Mouse (Mus musculus): ENCODE measurements around the gene Pax2. TPM values are rescaled to one million over a fixed set of nuclear protein-coding genes. Genes with fewer than 3 reads are reported as not detected.

The Pax2 gene
- total and polyA plus RNA-seq, 3 experiments = not detected

DNA sequence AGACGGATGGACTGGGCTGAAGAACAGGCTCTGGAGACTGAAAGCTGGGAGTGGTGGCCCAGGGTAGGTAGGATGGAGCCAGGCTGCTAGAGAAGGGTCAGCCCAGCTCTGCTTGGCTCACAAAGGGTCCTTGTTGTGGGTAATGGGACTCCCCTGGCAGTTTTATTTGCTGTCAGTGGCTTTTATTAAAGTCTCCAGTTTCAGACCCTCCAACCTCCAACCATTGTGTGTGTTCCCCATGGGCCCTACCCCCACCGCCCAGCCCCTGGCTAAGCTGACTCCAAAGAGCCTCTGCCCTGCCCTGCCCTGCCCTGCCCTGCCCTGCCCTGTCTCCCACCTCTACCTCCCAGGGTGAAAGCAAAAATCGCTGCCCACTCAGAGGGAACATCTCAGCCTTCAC, 128.5 kb downstream of the Pax2 start:
- Histone ChIP-seq H3K4me3 (replicated peaks in 1 of 3; ENCODE audit: low read depth in 2 of 3, low read length in 2 of 3, poor library complexity in 1 of 3) (no peak overlapping the region), H3K9me3 (replicated peaks; ENCODE audit: low read length) (no peaks in the 10 kb centered on the region), H3K27me3 (replicated peaks) (peaks cover 56% of the 10 kb centered on the region), H3K36me3 (replicated peaks in 1 of 2; ENCODE audit: control insufficient read depth in 1 of 2, insufficient read depth in 1 of 2, low read length in 1 of 2) (no peaks in the 10 kb centered on the region), H3K79me2 (replicated peaks; ENCODE audit: control insufficient read depth, extremely low read depth, insufficient read depth, poor library complexity, severe bottlenecking) (no peaks in the 10 kb centered on the region), H3K9ac (ENCODE audit: insufficient read depth, low read depth) (no peak overlapping the region), H3K4me2 (ENCODE audit: insufficient read depth, low read depth, poor library complexity, severe bottlenecking) (no peak overlapping the region), H3K27ac (ENCODE audit: insufficient read depth, low read depth) (no peak overlapping the region), H3K4me1 (ENCODE audit: control insufficient read depth in 1 of 2, insufficient read depth in 2 of 2) (peaks cover 3 to 7% of the 10 kb centered on the region in 2 experiments; a peak in 3 of 4 replicates)
- TF ChIP-seq ELF1 (IDR thresholded peaks at IDR 0.05; ENCODE audit: low read depth, low read length) (no peak), CTCF (conservative IDR thresholded peaks at IDR 0.05 in 1 of 2, IDR thresholded peaks at IDR 0.05 in 1 of 2; ENCODE audit: low read depth in 2 of 2, low read length in 2 of 2) (no peak), JUN (IDR thresholded peaks at IDR 0.05; ENCODE audit: insufficient read depth, low read depth, low read length) (no peak), TBP (conservative IDR thresholded peaks at IDR 0.05; ENCODE audit: low read depth, low read length) (no peak), USF2 (conservative IDR thresholded peaks at IDR 0.05; ENCODE audit: low read depth, low read length) (no peak), SMC3 (IDR thresholded peaks at IDR 0.05; ENCODE audit: low read depth, low read length) (no peak), ZKSCAN1 (IDR thresholded peaks at IDR 0.05; ENCODE audit: borderline replicate concordance, low read depth, low read length) (no peak), NELFE (IDR thresholded peaks at IDR 0.05; ENCODE audit: low read depth, low read length) (no peak), KAT2A (IDR thresholded peaks at IDR 0.05; ENCODE audit: insufficient replicate concordance, low read length) (no peak), ZC3H11A (IDR thresholded peaks at IDR 0.05; ENCODE audit: low read depth, low read length) (no peak), MXI1 (IDR thresholded peaks at IDR 0.05; ENCODE audit: low read depth, low read length) (no peak), TCF12 (IDR thresholded peaks at IDR 0.05; ENCODE audit: low read depth, low read length) (no peak), CHD2 (IDR thresholded peaks at IDR 0.05; ENCODE audit: low read length) (no peak), ETS1 (conservative IDR thresholded peaks at IDR 0.05; ENCODE audit: low read depth, low read length) (no peak), RAD21 (IDR thresholded peaks at IDR 0.05; ENCODE audit: low read depth, low read length) (no peak)
- dilution Hi-C loops (cut with MboI; ENCODE audit: extremely low pct_ligation_motif_present, extremely low pct_unique_long_range_greater_than_20kb, low sequenced_read_pairs) (no loop called here), in situ Hi-C loops (cut with MboI; ENCODE audit: low pct_ligation_motif_present, low pct_unique_long_range_greater_than_20kb, low sequenced_read_pairs) (loop anchor here (25.0 kb wide), 1 partner anchor 122 kb away; the partner anchor contains the start of gene Pax2)
- DNase-seq (ENCODE audit: extremely low read depth) = no peak

DNA sequence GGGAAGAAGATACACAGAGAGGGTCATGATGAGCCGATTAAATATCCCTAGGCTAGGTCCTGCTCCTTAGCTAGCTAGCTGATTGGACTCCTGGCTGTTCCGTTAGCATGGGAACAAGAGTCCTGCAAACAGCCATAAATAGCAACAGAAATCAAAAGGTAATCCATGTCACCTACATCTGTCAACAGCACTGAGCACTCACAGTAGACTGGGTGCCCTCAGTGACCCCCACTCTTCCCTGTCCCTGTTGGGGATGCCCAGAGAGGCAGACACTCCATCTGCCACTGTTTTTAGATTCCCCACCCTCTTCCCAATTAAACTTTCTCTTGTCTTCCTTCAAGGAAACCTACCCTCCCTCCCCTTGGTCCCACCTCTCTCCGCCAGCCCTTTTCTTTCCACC, 130.6 kb downstream of the Pax2 start:
- Histone ChIP-seq H3K4me2 (ENCODE audit: insufficient read depth, low read depth, poor library complexity, severe bottlenecking) (no peak overlapping the region), H3K27me3 (replicated peaks) (peaks cover 69% of the 10 kb centered on the region), H3K4me1 (ENCODE audit: control insufficient read depth in 1 of 2, insufficient read depth in 2 of 2) (peaks cover 3 to 7% of the 10 kb centered on the region in 2 experiments; a peak in 3 of 4 replicates), H3K79me2 (replicated peaks; ENCODE audit: control insufficient read depth, extremely low read depth, insufficient read depth, poor library complexity, severe bottlenecking) (no peaks in the 10 kb centered on the region), H3K9ac (ENCODE audit: insufficient read depth, low read depth) (no peak overlapping the region), H3K9me3 (replicated peaks; ENCODE audit: low read length) (no peaks in the 10 kb centered on the region), H3K4me3 (replicated peaks in 1 of 3; ENCODE audit: low read depth in 2 of 3, low read length in 2 of 3, poor library complexity in 1 of 3) (no peak overlapping the region), H3K27ac (ENCODE audit: insufficient read depth, low read depth) (no peak overlapping the region), H3K36me3 (replicated peaks in 1 of 2; ENCODE audit: control insufficient read depth in 1 of 2, insufficient read depth in 1 of 2, low read length in 1 of 2) (no peaks in the 10 kb centered on the region)
- in situ Hi-C loops (cut with MboI; ENCODE audit: low pct_ligation_motif_present, low pct_unique_long_range_greater_than_20kb, low sequenced_read_pairs) = loop anchor here (25.0 kb wide), 1 partner anchor 124 kb away; the partner anchor contains the start of gene Pax2
- TF ChIP-seq ZKSCAN1 (IDR thresholded peaks at IDR 0.05; ENCODE audit: borderline replicate concordance, low read depth, low read length) (no peak), CHD2 (IDR thresholded peaks at IDR 0.05; ENCODE audit: low read length) (no peak), USF2 (conservative IDR thresholded peaks at IDR 0.05; ENCODE audit: low read depth, low read length) (no peak), POLR2AphosphoS2 (IDR thresholded peaks at IDR 0.05; ENCODE audit: low read depth, low read length) (no peak), JUND (conservative IDR thresholded peaks at IDR 0.05; ENCODE audit: low read depth, low read length) (no peak), E2F4 (IDR thresholded peaks at IDR 0.05; ENCODE audit: insufficient replicate concordance, low read depth, low read length) (no peak)
- dilution Hi-C loops (cut with MboI; ENCODE audit: extremely low pct_ligation_motif_present, extremely low pct_unique_long_range_greater_than_20kb, low sequenced_read_pairs) = no loop called here
- DNase-seq (ENCODE audit: extremely low read depth) = no peak

Other genes with a start within 250 kb of the Pax2 start
- gene Sec31b, start 210.2 kb upstream of the Pax2 start, total RNA-seq (2012; rRNA removed) = 0.17 TPM in 2 replicates
- 0.19 and 0.34 TPM in 2 replicates for gene Sec31b, start 210.2 kb upstream of the Pax2 start, total RNA-seq (2014; rRNA removed)
- 0.64 and 1.1 TPM in 2 replicates for gene Sec31b, start 210.2 kb upstream of the Pax2 start, polyA plus RNA-seq (2012; ENCODE audit: insufficient read length, low read depth)
- 1.7 TPM in 1 of 2 replicates, not detected in the other for gene Gm20538, start 203.2 kb upstream of the Pax2 start, total RNA-seq (2012; rRNA removed)
- not detected in 2 replicates for gene Gm20538, start 203.2 kb upstream of the Pax2 start, total RNA-seq (2014; rRNA removed)
- not detected in 2 replicates for gene Gm20538, start 203.2 kb upstream of the Pax2 start, polyA plus RNA-seq (2012; ENCODE audit: insufficient read length, low read depth)
- gene Ndufb8, start 200.6 kb upstream of the Pax2 start, total RNA-seq (2012; rRNA removed) = 341 and 383 TPM in 2 replicates
- gene Ndufb8, start 200.6 kb upstream of the Pax2 start, total RNA-seq (2014; rRNA removed) = 278 and 354 TPM in 2 replicates
- 311 and 321 TPM in 2 replicates for gene Ndufb8, start 200.6 kb upstream of the Pax2 start, polyA plus RNA-seq (2012; ENCODE audit: insufficient read length, low read depth)
- 12.9 and 13.5 TPM in 2 replicates for gene Hif1an, start 193.2 kb upstream of the Pax2 start, total RNA-seq (2012; rRNA removed)
- 7.2 and 8.3 TPM in 2 replicates for gene Hif1an, start 193.2 kb upstream of the Pax2 start, total RNA-seq (2014; rRNA removed)
- gene Hif1an, start 193.2 kb upstream of the Pax2 start, polyA plus RNA-seq (2012; ENCODE audit: insufficient read length, low read depth) = 26.8 and 29.2 TPM in 2 replicates
- 22.2 and 22.6 TPM in 2 replicates for gene Slf2, start 175.1 kb downstream of the Pax2 start, total RNA-seq (2012; rRNA removed)
- 22.9 and 25.3 TPM in 2 replicates for gene Slf2, start 175.1 kb downstream of the Pax2 start, total RNA-seq (2014; rRNA removed)
- gene Slf2, start 175.1 kb downstream of the Pax2 start, polyA plus RNA-seq (2012; ENCODE audit: insufficient read length, low read depth) = 18.6 and 20.6 TPM in 2 replicates
- 0.55 and 1.1 TPM in 2 replicates for gene Sema4g, start 233.1 kb downstream of the Pax2 start, total RNA-seq (2012; rRNA removed)
- gene Sema4g, start 233.1 kb downstream of the Pax2 start, total RNA-seq (2014; rRNA removed) = 0.38 and 0.71 TPM in 2 replicates
- 8.3 and 8.4 TPM in 2 replicates for gene Sema4g, start 233.1 kb downstream of the Pax2 start, polyA plus RNA-seq (2012; ENCODE audit: insufficient read length, low read depth)
- 18.9 and 21.9 TPM in 2 replicates for gene Twnk, start 249.6 kb downstream of the Pax2 start, total RNA-seq (2012; rRNA removed)
- 12.4 and 14.0 TPM in 2 replicates for gene Twnk, start 249.6 kb downstream of the Pax2 start, total RNA-seq (2014; rRNA removed)
- 30.1 and 32.4 TPM in 2 replicates for gene Twnk, start 249.6 kb downstream of the Pax2 start, polyA plus RNA-seq (2012; ENCODE audit: insufficient read length, low read depth)

Measured in CH12.LX (cell line).